ENCODE assay signal across 22 mouse cellular contexts in the genomic region with DNA sequence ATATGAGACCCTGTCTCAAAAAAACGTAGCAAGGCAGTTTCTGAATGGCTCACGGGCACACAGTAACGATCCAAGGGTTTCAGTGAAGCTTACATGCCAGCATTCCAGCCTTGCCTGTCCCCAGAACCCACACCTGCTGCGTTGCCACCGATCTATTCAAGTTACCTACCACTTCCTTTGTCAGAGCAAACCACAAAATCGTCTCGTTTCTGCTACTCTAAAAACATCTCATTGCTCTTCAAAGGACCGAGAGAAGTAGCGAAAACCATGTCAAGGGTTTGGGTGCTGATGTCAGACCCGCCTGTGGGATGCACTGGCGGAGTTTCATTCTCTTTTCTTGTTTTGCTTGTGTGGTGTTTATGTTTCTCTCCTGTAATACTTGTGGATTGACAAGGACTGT. TPM values are rescaled to one million over a fixed set of nuclear protein-coding genes. Genes with fewer than 3 reads are reported as not detected.
DNase-seq lines count a peak whose midpoint lies in the region; ATAC-seq lines count a peak whose summit lies in the region.
"Had no signal": no experiment of that assay in that cellular context is flagged by ENCODE, and none has a peak within 500 bp of the region (broad histone marks: within the 10 kb centered on the region; RNA-seq: fewer than 3 reads in every experiment).

No protein-coding gene starts in this region.

- H3K4me2 ChIP-seq in hindbrain, embryonic 13.5 days = no peak overlapping the region
- no peak overlapping the region for H3K4me2 ChIP-seq in midbrain, embryonic 11.5 days
- H3K4me2 ChIP-seq: embryonic facial prominence, embryonic 15.5 days; kidney, embryonic 15.5 days; limb, embryonic 15.5 days; liver, embryonic 15.5 days; midbrain, embryonic 12.5 days had no signal

- no peaks in the 10 kb centered on the region for H3K27me3 ChIP-seq in hindbrain, embryonic 13.5 days
- no peaks in the 10 kb centered on the region for H3K27me3 ChIP-seq in midbrain, embryonic 11.5 days (ENCODE audit: control insufficient read depth, insufficient read depth, low read length)
- H3K27me3 ChIP-seq: embryonic facial prominence, embryonic 15.5 days; kidney, embryonic 15.5 days; limb, embryonic 15.5 days; liver, embryonic 15.5 days; Patski had no signal

- ATAC-seq in hindbrain, embryonic 13.5 days (ENCODE audit: low FRiP score) = no peak
- ATAC-seq in midbrain, embryonic 11.5 days (ENCODE audit: low FRiP score) = no peak
- ATAC-seq: forebrain, embryonic 16.5 days; Patski had no signal

- peak; percentile 56 to 59 for DNase-seq in spleen, postnatal 36 days (ENCODE audit: low spot score in 2 of 2)
- no peak for DNase-seq in spleen, postnatal 4 days (ENCODE audit: low spot score in 2 of 2)
- DNase-seq in naive thymus-derived CD4-positive, alpha-beta T cell, adult 2 months (ENCODE audit: low read depth) = peak; percentile 95
- peak; percentile 69 to 70 for DNase-seq in thymus, postnatal 10 days (ENCODE audit: low spot score in 2 of 2)
- DNase-seq in layer of hippocampus, adult 11-12 months (ENCODE audit: low spot score) = no peak
- DNase-seq in midbrain, embryonic 11.5 days (ENCODE audit: low spot score, missing footprints) = no peak
- DNase-seq: adrenal gland, postnatal 14 days; cerebellum, adult 11 months; cerebellum, postnatal 14 days; gastrocnemius, postnatal 36 days; right cerebral cortex, postnatal 14 days; spleen, adult 18-20 months had no signal

- H3K36me3 ChIP-seq in hindbrain, embryonic 13.5 days = no peaks in the 10 kb centered on the region
- H3K36me3 ChIP-seq in midbrain, embryonic 11.5 days (ENCODE audit: control insufficient read depth, insufficient read depth, low read length) = no peaks in the 10 kb centered on the region
- H3K36me3 ChIP-seq: embryonic facial prominence, embryonic 15.5 days; heart, embryonic 10.5 days; kidney, embryonic 15.5 days; limb, embryonic 15.5 days; midbrain, embryonic 12.5 days had no signal

- 82% methylated on average over 11 of the region's 11 CpGs for WGBS in hindbrain, embryonic 13.5 days
- WGBS in midbrain, embryonic 11.5 days = 79% methylated on average over 11 of the region's 11 CpGs

- peaks cover 22% of the 10 kb centered on the region for H3K4me1 ChIP-seq in hindbrain, embryonic 13.5 days (replicated peaks)
- H3K4me1 ChIP-seq in midbrain, embryonic 11.5 days (ENCODE audit: control insufficient read depth, insufficient read depth, low read length) = peaks cover 22% of the 10 kb centered on the region

- no peak overlapping the region for H3K4me3 ChIP-seq in hindbrain, embryonic 13.5 days
- H3K4me3 ChIP-seq in midbrain, embryonic 11.5 days (ENCODE audit: low read depth, low read length) = no peak overlapping the region
- H3K4me3 ChIP-seq: embryonic facial prominence, embryonic 15.5 days; heart, embryonic 10.5 days; kidney, embryonic 15.5 days; limb, embryonic 15.5 days; liver, embryonic 15.5 days; midbrain, embryonic 12.5 days had no signal

- H3K9me3 ChIP-seq in hindbrain, embryonic 13.5 days = no peaks in the 10 kb centered on the region
- no peaks in the 10 kb centered on the region for H3K9me3 ChIP-seq in midbrain, embryonic 11.5 days (ENCODE audit: control insufficient read depth, low read length)
- H3K9me3 ChIP-seq: embryonic facial prominence, embryonic 15.5 days; heart, embryonic 10.5 days; kidney, embryonic 15.5 days; limb, embryonic 15.5 days; liver, embryonic 15.5 days; midbrain, embryonic 12.5 days had no signal

- no peak overlapping the region for H3K27ac ChIP-seq in hindbrain, embryonic 13.5 days
- no peak overlapping the region for H3K27ac ChIP-seq in midbrain, embryonic 11.5 days (ENCODE audit: low read depth, low read length)
- H3K27ac ChIP-seq: embryonic facial prominence, embryonic 15.5 days; heart, embryonic 10.5 days; kidney, embryonic 15.5 days; limb, embryonic 15.5 days; liver, embryonic 15.5 days; macrophage; midbrain, embryonic 12.5 days had no signal

- H3K9ac ChIP-seq in hindbrain, embryonic 13.5 days = no peak overlapping the region
- no peak overlapping the region for H3K9ac ChIP-seq in midbrain, embryonic 11.5 days (ENCODE audit: low read length)
- H3K9ac ChIP-seq: embryonic facial prominence, embryonic 15.5 days; kidney, embryonic 15.5 days; limb, embryonic 15.5 days; liver, embryonic 15.5 days; midbrain, embryonic 12.5 days had no signal

RNA-seq across cellular contexts. Expression of gene Vps37b, which starts 2.4 kb away (rescaled TPM):
- 79.3 and 84.7 TPM in 2 replicates for polyA plus RNA-seq in hindbrain, embryonic 13.5 days (2015; fragmentation: Nextera tagmentation; extraction: Ambion mirVana)
- polyA plus RNA-seq in midbrain, embryonic 11.5 days (2014; fragmentation: Nextera tagmentation; extraction: Ambion mirVana) = 45.5 and 50.7 TPM in 2 replicates

Comparison
In these comparisons a context has a peak if more than half of its experiments do, and no peak if none do; other contexts are left out.
1. DNase-seq: peak in spleen, postnatal 36 days (2 of 2), naive thymus-derived CD4-positive, alpha-beta T cell, adult 2 months (single experiment) and thymus, postnatal 10 days (2 of 2); none in spleen, postnatal 4 days (0 of 2), layer of hippocampus, adult 11-12 months (single experiment) and midbrain, embryonic 11.5 days (single experiment).